Mouse (Mus musculus): ENCODE measurements around the gene Srpx. TPM values are rescaled to one million over a fixed set of nuclear protein-coding genes. Genes with fewer than 3 reads are reported as not detected.

Srpx gene
- polyA plus RNA-seq, 1 experiment from 2014 or later = 3.9 TPM

- no peak overlapping the region for H3K9ac ChIP-seq (ENCODE audit: low read depth, low read length)
- WGBS = 88% methylated on average over 1 of the region's 1 CpGs
- H3K27ac ChIP-seq (ENCODE audit: low read depth, low read length) = no peak overlapping the region
- no peaks in the 10 kb centered on the region for H3K4me1 ChIP-seq (ENCODE audit: control insufficient read depth, insufficient read depth, low read depth, low read length)
- no peaks in the 10 kb centered on the region for H3K36me3 ChIP-seq (ENCODE audit: control insufficient read depth, insufficient read depth, low read length)
- no peaks in the 10 kb centered on the region for H3K9me3 ChIP-seq (ENCODE audit: control insufficient read depth, low read length)
- ATAC-seq = no peak
- no peaks in the 10 kb centered on the region for H3K27me3 ChIP-seq (replicated peaks; ENCODE audit: control insufficient read depth, insufficient read depth, low read length)
- H3K4me3 ChIP-seq (ENCODE audit: low read length) = no peak overlapping the region
- H3K4me2 ChIP-seq (ENCODE audit: low read length) = no peak overlapping the region
These were observed 109.7 kb downstream of the Srpx start for GRCm38 (mm10) chrX:10007675-10008270.

GRCm38 (mm10) chrX:10005946-10006345 is 111.6 kb downstream of the Srpx start:
- 62% methylated on average over 1 of the region's 1 CpGs for WGBS
- ATAC-seq = no peak

GRCm38 (mm10) chrX:10000718-10001117 is 116.8 kb downstream of the Srpx start:
- no peaks in the 10 kb centered on the region for H3K27me3 ChIP-seq (replicated peaks; ENCODE audit: control insufficient read depth, insufficient read depth, low read length)
- H3K9ac ChIP-seq (ENCODE audit: low read depth, low read length) = no peak overlapping the region
- H3K4me2 ChIP-seq (ENCODE audit: low read length) = no peak overlapping the region
- 72% methylated on average over 1 of the region's 1 CpGs for WGBS
- no peaks in the 10 kb centered on the region for H3K36me3 ChIP-seq (ENCODE audit: control insufficient read depth, insufficient read depth, low read length)
- no peak overlapping the region for H3K4me3 ChIP-seq (ENCODE audit: low read length)
- no peaks in the 10 kb centered on the region for H3K4me1 ChIP-seq (ENCODE audit: control insufficient read depth, insufficient read depth, low read depth, low read length)
- H3K27ac ChIP-seq (ENCODE audit: low read depth, low read length) = no peak overlapping the region
- H3K9me3 ChIP-seq (ENCODE audit: control insufficient read depth, low read length) = no peaks in the 10 kb centered on the region
- no peak for ATAC-seq

More at GRCm38 (mm10) chrX:10005946-10006345, 111.6 kb downstream of the Srpx start:
- H3K27me3 ChIP-seq (replicated peaks; ENCODE audit: control insufficient read depth, insufficient read depth, low read length) = no peaks in the 10 kb centered on the region
- H3K36me3 ChIP-seq (ENCODE audit: control insufficient read depth, insufficient read depth, low read length) = no peaks in the 10 kb centered on the region
- no peak overlapping the region for H3K4me2 ChIP-seq (ENCODE audit: low read length)
- no peaks in the 10 kb centered on the region for H3K4me1 ChIP-seq (ENCODE audit: control insufficient read depth, insufficient read depth, low read depth, low read length)
- H3K27ac ChIP-seq (ENCODE audit: low read depth, low read length) = no peak overlapping the region
- no peaks in the 10 kb centered on the region for H3K9me3 ChIP-seq (ENCODE audit: control insufficient read depth, low read length)
- no peak overlapping the region for H3K9ac ChIP-seq (ENCODE audit: low read depth, low read length)
- H3K4me3 ChIP-seq (ENCODE audit: low read length) = no peak overlapping the region

Other genes with a start within 250 kb of the Srpx start
- 0.38 and 0.47 TPM in 2 replicates for gene Sytl5, start 232.1 kb downstream of the Srpx start, polyA plus RNA-seq (2015; fragmentation: Nextera tagmentation; extraction: Ambion mirVana)
- gene Rpgr, start 99.2 kb upstream of the Srpx start, polyA plus RNA-seq (2015; fragmentation: Nextera tagmentation; extraction: Ambion mirVana) = 29.3 and 30.1 TPM in 2 replicates
- 0.06 TPM in 1 of 2 replicates, not detected in the other for gene Otc, start 134.6 kb upstream of the Srpx start, polyA plus RNA-seq (2015; fragmentation: Nextera tagmentation; extraction: Ambion mirVana)